Mouse (Mus musculus) testis, adult 2 months (tissue): Measurements from ENCODE around the gene Gse1. TPM values are rescaled to one million over a fixed set of nuclear protein-coding genes. Genes with fewer than 3 reads are reported as not detected.

Experiments used
- H3K27ac ChIP-seq: fragments of 200-500 bp; 2 replicates; pipeline ENCODE4 v1.5.1; 2012; ENCODE audit warnings: low read depth, low read length; ENCODE audit not compliant: control insufficient read depth, insufficient read depth
- H3K27me3 ChIP-seq: fragments of 200-500 bp; 2 replicates; pipeline ENCODE4 v1.6.1; 2012; ENCODE audit warnings: mild to moderate bottlenecking, low read length, moderate library complexity; ENCODE audit not compliant: control insufficient read depth, insufficient read depth
- H3K36me3 ChIP-seq: fragments of 200-500 bp; 2 replicates; pipeline ENCODE4 v1.6.1; 2012; ENCODE audit warnings: mild to moderate bottlenecking, low read length; ENCODE audit not compliant: control insufficient read depth, insufficient read depth
- H3K4me1 ChIP-seq: fragments of 200-500 bp; 2 replicates; pipeline ENCODE4 v1.6.1; 2012; ENCODE audit warnings: low read length; ENCODE audit not compliant: control insufficient read depth, insufficient read depth
- H3K4me3 ChIP-seq: fragments of 200-500 bp; 2 replicates; pipeline ENCODE4 v1.5.1; 2012; ENCODE audit warnings: low read depth, mild to moderate bottlenecking, low read length, moderate library complexity, mixed read lengths; ENCODE audit not compliant: control insufficient read depth
- CTCF ChIP-seq: fragments of 200-500 bp; IDR thresholded peaks from 2 replicates; pipeline ENCODE4 v1.5.1; 2012; ENCODE audit warnings: low read depth, mild to moderate bottlenecking, inconsistent platforms, low read length, moderate library complexity; ENCODE audit not compliant: control insufficient read depth, insufficient read depth, insufficient replicate concordance
- POLR2A ChIP-seq: fragments of 200-500 bp; IDR thresholded peaks from 2 replicates; pipeline ENCODE4 v1.6.1; 2012; ENCODE audit warnings: low read depth, mild to moderate bottlenecking, inconsistent platforms, low read length, moderate library complexity; ENCODE audit not compliant: control insufficient read depth
- polyA plus RNA-seq: library from polyadenylated mRNA; depleted of rRNA; stranded (reverse); fragments of >200 nt; gene quantifications from 2 replicates; pipeline ENCODE4 v1.2.3, GENCODE M21; 2012

Gse1 gene
- polyA plus RNA-seq, 1 experiment, result 4.0 TPM

- Histone ChIP-seq H3K4me1 (peaks cover 16% of the 10 kb centered on the region), H3K36me3 (no peaks in the 10 kb centered on the region), H3K4me3 (no peak overlapping the region), H3K27ac (no peak overlapping the region), H3K27me3 (no peaks in the 10 kb centered on the region)
- no peak for TF ChIP-seq CTCF
- TF ChIP-seq POLR2A, result no peak
Observed at GRCm38 (mm10) chr8:120408241-120409215, 180.3 kb downstream of the Gse1 start.

- Histone ChIP-seq H3K4me1 (peaks cover 16% of the 10 kb centered on the region), H3K36me3 (no peaks in the 10 kb centered on the region), H3K27ac (no peak overlapping the region), H3K27me3 (no peaks in the 10 kb centered on the region), H3K4me3 (no peak overlapping the region)
- TF ChIP-seq POLR2A (no peak), CTCF (no peak)
Observed at GRCm38 (mm10) chr8:120409371-120410013, 181.2 kb downstream of the Gse1 start.

DNA sequence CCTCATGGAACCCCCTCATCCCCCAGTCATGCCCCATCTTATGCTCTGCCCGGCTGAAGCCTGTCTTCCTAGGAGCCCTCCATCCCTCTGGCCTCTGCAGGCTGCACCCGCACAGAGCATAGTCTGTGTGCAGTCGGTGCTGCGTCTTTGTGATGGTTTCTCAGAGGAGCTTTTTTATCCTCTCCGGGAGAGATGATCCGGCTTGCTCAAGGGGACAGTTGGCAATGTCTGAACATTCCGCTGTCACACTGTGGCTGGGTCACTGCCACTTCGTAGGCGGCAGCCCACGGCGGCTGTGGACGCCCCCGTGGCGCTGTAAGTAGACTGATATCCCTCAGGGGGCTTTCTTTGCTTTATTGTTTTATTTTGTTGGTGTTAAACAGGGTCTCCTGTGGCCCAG lies 182.8 kb downstream of the Gse1 start:
- H3K4me3 ChIP-seq, result no peak overlapping the region
- TF ChIP-seq CTCF (no peak), POLR2A (no peak)
- H3K4me1 ChIP-seq, result peaks cover 16% of the 10 kb centered on the region
- H3K36me3 ChIP-seq, result no peaks in the 10 kb centered on the region
- H3K27me3 ChIP-seq, result no peaks in the 10 kb centered on the region
- no peak overlapping the region for H3K27ac ChIP-seq

GRCm38 (mm10) chr8:120411862-120412261 lies 183.6 kb downstream of the Gse1 start:
- peaks cover 21% of the 10 kb centered on the region for H3K4me1 ChIP-seq
- no peaks in the 10 kb centered on the region for H3K27me3 ChIP-seq
- no peak overlapping the region for H3K27ac ChIP-seq
- no peak overlapping the region for H3K4me3 ChIP-seq
- TF ChIP-seq CTCF, result no peak
- TF ChIP-seq POLR2A, result no peak
- no peaks in the 10 kb centered on the region for H3K36me3 ChIP-seq

GRCm38 (mm10) chr8:120412357-120412756 lies 184.1 kb downstream of the Gse1 start:
- Histone ChIP-seq H3K27ac (no peak overlapping the region), H3K27me3 (no peaks in the 10 kb centered on the region), H3K4me3 (no peak overlapping the region), H3K4me1 (peaks cover 22% of the 10 kb centered on the region), H3K36me3 (no peaks in the 10 kb centered on the region)
- no peak for TF ChIP-seq POLR2A
- no peak for TF ChIP-seq CTCF

GRCm38 (mm10) chr8:120412911-120413625 lies 184.8 kb downstream of the Gse1 start:
- H3K4me1 ChIP-seq, result peaks cover 20% of the 10 kb centered on the region
- no peak overlapping the region for H3K27ac ChIP-seq
- TF ChIP-seq POLR2A, result no peak
- TF ChIP-seq CTCF, result no peak
- H3K4me3 ChIP-seq, result no peak overlapping the region
- no peaks in the 10 kb centered on the region for H3K27me3 ChIP-seq
- H3K36me3 ChIP-seq, result no peaks in the 10 kb centered on the region

- Histone ChIP-seq H3K4me1 (peaks cover 16% of the 10 kb centered on the region), H3K4me3 (no peak overlapping the region), H3K36me3 (no peaks in the 10 kb centered on the region), H3K27ac (no peak overlapping the region), H3K27me3 (no peaks in the 10 kb centered on the region)
- no peak for TF ChIP-seq POLR2A
- TF ChIP-seq CTCF, result no peak
Observed at GRCm38 (mm10) chr8:120413626-120413988, 185.4 kb downstream of the Gse1 start.
